Mouse (Mus musculus) frontal cortex, postnatal 14 days (tissue): ENCODE results near the gene Adgra1.

Source experiments
- DNase-seq, 2 experiments: peaks; one replicate each; pipeline ENCODE4 v3.0.0; 2022; ENCODE audit warnings: low spot score in 2 of 2

Gene Adgra1

DNA sequence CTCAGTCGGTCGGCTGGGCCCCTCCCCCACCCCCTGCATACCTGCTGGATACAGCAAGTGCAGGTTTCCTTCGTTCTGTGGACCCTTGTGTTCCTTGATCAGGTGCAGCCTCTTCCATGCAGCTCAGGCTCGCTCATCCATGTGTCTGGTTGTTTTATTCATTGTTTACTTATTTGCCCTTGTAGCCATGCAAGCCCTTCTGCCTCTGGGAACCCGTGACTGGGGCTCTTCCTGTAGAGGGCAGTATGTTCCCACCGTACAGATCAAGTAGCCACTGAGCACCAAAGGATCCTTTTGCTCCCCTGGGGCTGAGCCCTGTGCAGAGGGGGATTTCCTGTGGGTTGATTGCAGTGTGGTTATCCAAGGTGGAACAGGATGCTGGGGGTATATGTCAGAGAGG, 71.7 kb downstream of the Adgra1 start:
- no peak for DNase-seq

DNA sequence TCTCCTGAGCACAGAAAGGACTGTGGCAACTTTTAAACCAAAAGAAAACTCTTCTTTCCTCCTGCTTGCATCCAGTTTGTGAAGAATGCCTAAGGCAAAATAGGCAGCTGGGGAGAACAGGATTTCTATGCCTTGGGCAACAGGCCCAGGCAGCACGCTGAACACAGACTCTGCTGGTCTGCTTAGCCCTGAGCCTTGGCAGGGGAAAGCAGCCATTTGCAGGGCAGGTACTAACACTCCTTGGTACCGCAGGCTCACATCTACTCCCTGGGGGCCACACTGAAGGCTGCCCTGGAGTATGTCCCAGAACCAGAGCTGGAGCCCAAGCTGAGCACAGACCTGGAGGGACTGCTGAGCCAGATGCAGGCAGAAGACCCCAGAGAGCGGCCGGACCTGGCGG, 74.2 kb downstream of the Adgra1 start:
- no peak for DNase-seq

DNA sequence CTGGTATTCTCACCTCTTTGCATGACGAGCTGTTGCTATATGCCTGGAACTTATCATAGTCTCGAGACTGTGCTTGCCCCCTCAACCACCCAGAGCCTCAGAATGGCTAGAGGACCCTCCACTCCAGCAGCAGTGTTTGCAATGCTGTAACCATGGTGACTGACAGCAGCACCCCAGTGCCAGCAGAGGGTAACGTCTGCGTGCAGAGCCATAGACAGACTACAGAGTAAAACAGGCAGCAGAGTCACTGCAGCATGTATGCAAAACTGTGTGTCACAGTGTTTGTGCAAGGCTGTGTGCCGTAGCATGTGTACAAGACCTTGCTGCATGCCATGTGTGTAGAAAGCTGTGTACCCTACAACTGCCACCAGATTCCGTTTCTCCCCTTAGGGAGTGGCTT, 75.5 kb downstream of the Adgra1 start:
- no peak for DNase-seq

DNA sequence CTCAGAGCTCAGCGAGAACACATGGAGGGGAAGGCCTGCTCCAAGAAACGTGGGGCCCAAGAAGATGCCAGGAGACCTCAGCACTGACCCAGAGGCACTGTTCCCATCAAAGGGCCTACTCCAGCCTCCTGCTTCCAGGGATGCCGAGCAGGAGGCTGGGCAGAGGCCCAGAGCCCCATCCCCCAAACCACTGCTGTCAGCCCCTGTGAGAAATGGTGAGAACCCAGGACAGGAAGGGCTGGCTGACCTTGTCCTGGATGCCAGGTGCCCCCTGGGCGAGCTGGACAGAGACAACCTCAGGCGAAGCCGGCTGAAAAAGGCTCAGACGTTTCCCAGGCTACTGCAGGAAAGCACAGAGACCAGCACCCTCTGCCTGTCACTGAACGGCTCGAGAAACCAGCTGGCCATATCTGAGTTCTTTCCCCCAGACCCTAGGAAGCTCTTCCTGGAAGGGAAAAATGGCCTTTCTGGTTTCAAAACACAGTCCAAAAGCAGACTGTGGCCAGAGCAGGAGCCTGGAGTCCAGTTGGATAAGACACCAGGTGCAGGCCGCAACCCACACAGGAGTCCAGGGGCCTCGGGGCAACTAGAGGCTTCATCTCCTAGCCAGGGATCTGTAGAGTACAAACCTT, 76.3 kb downstream of the Adgra1 start:
- no peak for DNase-seq

DNA sequence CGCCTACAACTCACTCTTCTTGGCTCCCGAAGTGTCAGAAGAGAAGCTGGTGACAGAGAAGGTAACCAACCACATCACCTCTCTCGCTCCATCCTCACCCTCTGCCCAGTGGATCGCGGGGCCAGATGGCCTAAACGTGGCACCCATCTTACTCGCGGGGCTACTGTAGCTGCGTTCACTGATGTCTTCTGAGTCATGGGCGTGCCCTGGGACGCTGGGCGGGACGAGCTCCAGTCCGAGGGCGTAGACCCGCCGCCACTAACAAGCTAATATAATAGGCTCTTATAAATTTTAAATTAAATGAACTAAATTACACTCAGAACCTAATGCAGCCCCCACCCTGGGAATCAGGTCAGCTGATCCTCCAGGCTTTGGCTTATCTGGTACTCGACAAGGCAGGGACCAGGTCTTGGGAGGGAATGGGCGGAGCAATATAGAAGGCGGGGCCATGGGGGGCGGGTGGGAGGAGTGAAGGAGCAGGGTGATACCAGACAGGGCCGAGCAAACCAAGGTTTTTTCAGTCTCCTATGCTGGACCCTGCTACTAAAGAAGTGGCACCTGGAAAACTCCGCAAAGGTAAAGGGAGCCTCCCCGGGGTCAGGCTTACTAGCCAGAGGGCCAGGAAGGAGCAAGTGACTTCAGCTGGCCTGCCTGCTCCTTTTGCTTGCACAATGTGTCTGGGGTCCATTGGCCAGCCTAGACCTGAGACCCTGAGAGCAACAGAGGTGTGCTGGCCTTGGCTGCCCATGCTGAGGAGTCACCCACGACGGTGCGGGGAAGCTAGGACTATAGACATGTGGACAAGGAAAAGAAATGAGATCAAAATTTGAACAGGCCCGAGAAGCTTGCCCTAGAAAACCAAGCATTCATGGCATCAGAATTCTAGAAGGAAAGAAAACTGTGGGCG, 80.4 kb downstream of the Adgra1 start:
- no peak for DNase-seq

DNA sequence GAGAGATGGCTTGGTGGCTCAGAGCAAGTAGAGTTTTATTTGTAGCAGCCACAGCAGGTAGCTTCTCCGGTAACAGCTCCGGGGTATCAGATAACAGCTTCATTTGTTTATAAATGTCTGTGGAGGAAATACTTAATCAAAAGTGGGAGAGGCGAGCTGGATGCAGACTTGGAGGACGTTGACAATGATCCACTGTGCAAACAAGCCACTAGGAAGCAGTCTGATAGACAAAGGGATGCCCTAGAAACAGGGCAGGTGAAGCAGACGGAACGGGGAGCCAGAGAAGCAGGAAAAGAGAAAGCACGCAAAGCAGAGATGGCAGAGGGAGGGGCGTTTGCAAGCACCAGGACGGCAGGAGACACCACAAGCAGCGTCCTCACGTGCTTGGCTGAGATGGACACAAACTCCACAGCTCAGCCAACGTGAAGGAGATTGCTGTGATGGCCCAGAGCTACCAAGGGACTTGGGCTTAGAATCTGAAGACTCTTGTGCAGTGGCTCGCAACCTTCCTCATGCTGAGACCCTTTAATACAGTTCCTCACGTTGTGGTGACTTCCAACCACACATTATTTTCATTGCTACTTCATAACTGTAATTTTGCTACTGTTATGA, 81.8 kb downstream of the Adgra1 start:
- DNase-seq, result no peak

DNA sequence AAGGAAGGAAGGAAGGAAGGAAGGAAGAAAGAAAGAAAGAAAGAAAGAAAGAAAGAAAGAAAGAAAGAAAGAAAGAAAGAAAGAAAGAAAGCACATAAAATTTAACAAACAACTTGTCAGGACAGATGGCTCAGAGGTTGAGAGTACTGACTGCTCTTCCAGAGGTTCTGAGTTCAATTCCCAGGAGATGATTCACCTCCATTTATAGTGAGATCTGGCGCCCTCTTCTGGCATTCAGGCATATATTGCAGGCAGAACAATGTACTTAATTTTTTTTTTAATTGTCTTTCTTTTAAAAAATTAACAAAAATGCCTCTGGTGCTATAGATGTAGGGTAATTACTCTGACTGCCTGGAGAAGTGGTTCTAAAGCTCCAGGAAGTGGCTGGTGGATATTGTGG, 82.4 kb downstream of the Adgra1 start:
- DNase-seq, result no peak

DNA sequence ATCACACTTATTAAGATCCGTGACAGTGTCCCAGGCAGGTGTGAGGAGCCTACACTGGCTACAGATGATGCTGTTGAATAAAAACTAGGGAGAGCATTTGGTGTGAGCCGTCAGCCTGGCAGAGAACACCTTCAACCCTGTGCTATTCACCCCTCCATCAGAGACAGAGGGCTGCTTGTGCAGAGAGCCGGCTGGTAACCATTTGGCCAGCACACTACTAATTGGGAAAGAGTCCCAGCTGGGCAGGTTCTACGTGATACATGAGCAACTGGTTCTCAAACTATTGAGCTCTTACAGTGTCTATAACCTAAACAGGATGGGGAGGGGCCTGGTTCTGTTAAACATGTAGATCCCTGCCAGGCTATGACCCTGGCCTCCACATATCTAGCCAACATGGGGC, 84.3 kb downstream of the Adgra1 start:
- DNase-seq, result no peak
